Mouse (Mus musculus): ENCODE results near the gene Lgals12.

The Lgals12 gene

GRCm38 (mm10) chr19:7583101-7583500 is 23.9 kb downstream of the Lgals12 start:
- DNase-seq (ENCODE audit: low spot score) = no peak

- no peak for DNase-seq (ENCODE audit: low spot score)
Observed at GRCm38 (mm10) chr19:7581042-7581441, 26.0 kb downstream of the Lgals12 start.

GRCm38 (mm10) chr19:7577710-7578109 is 29.3 kb downstream of the Lgals12 start:
- no peak for DNase-seq (ENCODE audit: low spot score)

GRCm38 (mm10) chr19:7576180-7576579 is 30.8 kb downstream of the Lgals12 start:
- DNase-seq (ENCODE audit: low spot score) = no peak

GRCm38 (mm10) chr19:7569650-7570049 is 37.3 kb downstream of the Lgals12 start:
- no peak for DNase-seq (ENCODE audit: low spot score)

- DNase-seq (ENCODE audit: low spot score) = no peak
Observed at GRCm38 (mm10) chr19:7568364-7568763, 38.6 kb downstream of the Lgals12 start.

- no peak for DNase-seq (ENCODE audit: low spot score)
Observed at GRCm38 (mm10) chr19:7566826-7567225, 40.2 kb downstream of the Lgals12 start.

- DNase-seq (ENCODE audit: low spot score) = no peak
Observed at GRCm38 (mm10) chr19:7564457-7564856, 42.5 kb downstream of the Lgals12 start.

- no peak for DNase-seq (ENCODE audit: low spot score)
Observed at GRCm38 (mm10) chr19:7563676-7564075, 43.3 kb downstream of the Lgals12 start.

- DNase-seq (ENCODE audit: low spot score) = no peak
Observed at GRCm38 (mm10) chr19:7562601-7563129, 44.3 kb downstream of the Lgals12 start.

GRCm38 (mm10) chr19:7561456-7561855 is 45.5 kb downstream of the Lgals12 start:
- DNase-seq (ENCODE audit: low spot score) = no peak

- no peak for DNase-seq (ENCODE audit: low spot score)
Observed at GRCm38 (mm10) chr19:7559986-7560385, 47.0 kb downstream of the Lgals12 start.

- peak; percentile 7 for DNase-seq (ENCODE audit: low spot score)
Observed at GRCm38 (mm10) chr19:7558675-7559074, 48.3 kb downstream of the Lgals12 start.

- no peak for DNase-seq (ENCODE audit: low spot score)
Observed at GRCm38 (mm10) chr19:7557844-7558243, 49.1 kb downstream of the Lgals12 start.

- peak; percentile 91 for DNase-seq (ENCODE audit: low spot score)
Observed at GRCm38 (mm10) chr19:7557328-7557822, 49.6 kb downstream of the Lgals12 start, which contains the start of gene Pla2g16. TSS of gene Pla2g16 (plus strand) at chr19:7557459.

GRCm38 (mm10) chr19:7556641-7557040 is 50.4 kb downstream of the Lgals12 start:
- no peak for DNase-seq (ENCODE audit: low spot score)

GRCm38 (mm10) chr19:7554881-7555280 is 52.1 kb downstream of the Lgals12 start:
- DNase-seq (ENCODE audit: low spot score) = no peak

- DNase-seq (ENCODE audit: low spot score) = no peak
Observed at GRCm38 (mm10) chr19:7553441-7553840, 53.6 kb downstream of the Lgals12 start.

- DNase-seq (ENCODE audit: low spot score) = no peak
Observed at GRCm38 (mm10) chr19:7552301-7552673, 54.7 kb downstream of the Lgals12 start.

GRCm38 (mm10) chr19:7551550-7552300 is 55.3 kb downstream of the Lgals12 start:
- no peak for DNase-seq (ENCODE audit: low spot score)

GRCm38 (mm10) chr19:7548924-7549323 is 58.1 kb downstream of the Lgals12 start:
- no peak for DNase-seq (ENCODE audit: low spot score)
